Mouse (Mus musculus) gastrocnemius, adult 8-10 months (tissue): Measurements from ENCODE around the gene Pls3. TPM values are rescaled to one million over a fixed set of nuclear protein-coding genes. Genes with fewer than 3 reads are reported as not detected.

Experiments used
- DNase-seq, 2 experiments: peaks; one replicate each; pipeline ENCODE4 v3.0.0; 2022; ENCODE audit warnings: low spot score in 2 of 2
- total RNA-seq, 4 experiments: library from RNA; stranded (reverse); gene quantifications; 2 replicates each; pipeline ENCODE4 v1.2.4; 2022

Pls3 gene
- 10 to 100 TPM in 3 of 4 experiments, 1 to 10 TPM in 1; 8.6 to 14.2 (median 12.3) TPM for total RNA-seq

GRCm38 (mm10) chrX:75874332-75875291, at the start of gene Pls3:
Gene Pls3 (minus strand): TSS chrX:75875182.
- DNase-seq = peak; percentile 63 to 71

DNA sequence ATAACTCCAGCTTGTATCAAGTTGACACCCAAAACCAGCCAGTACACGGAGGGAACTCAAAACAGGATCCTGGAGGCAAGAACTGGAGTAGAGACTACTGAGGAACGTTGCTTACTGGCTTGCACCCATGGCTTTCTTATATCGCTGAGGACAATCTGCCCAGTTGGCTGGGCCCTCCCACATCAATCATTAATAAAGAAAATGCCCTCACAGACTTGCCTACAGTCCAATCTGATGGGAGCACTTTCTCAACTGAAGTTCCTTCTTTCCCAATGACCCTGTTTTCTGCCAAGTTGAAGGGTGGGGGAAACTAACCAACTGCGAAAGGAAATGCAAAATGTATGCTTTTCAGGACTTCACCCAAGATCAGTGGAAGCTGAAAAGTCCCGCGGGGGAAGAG, 20.7 kb upstream of the Pls3 start:
- DNase-seq = no peak

- no peak for DNase-seq
These were observed 584 bp upstream of the Pls3 start for GRCm38 (mm10) chrX:75875566-75875965.

- DNase-seq = peak; percentile 3 to 5
These were observed 1.2 kb downstream of the Pls3 start for GRCm38 (mm10) chrX:75873813-75874212.

GRCm38 (mm10) chrX:75873253-75873652, 1.7 kb downstream of the Pls3 start:
- DNase-seq = no peak

DNA sequence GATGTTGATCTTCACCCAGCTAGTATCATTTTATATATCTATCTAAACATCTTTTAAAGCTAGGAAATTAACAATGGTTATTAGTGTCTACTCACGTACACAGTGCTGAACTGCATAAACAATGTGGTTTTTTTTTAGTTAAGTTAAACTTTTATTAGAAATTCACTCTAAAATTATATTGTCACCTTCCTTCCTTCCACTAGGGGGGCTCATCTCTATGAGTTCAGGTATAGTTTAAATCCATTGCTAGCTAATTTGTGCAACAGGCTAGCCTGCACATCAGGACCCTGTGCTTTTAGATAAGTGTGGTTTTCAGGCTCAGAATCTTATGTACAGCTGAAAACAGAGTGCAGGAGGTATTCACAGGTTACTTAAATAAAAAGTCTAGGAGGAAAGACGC, 3.1 kb downstream of the Pls3 start:
- DNase-seq = no peak

GRCm38 (mm10) chrX:75861715-75862114, 13.3 kb downstream of the Pls3 start:
- DNase-seq = no peak

DNA sequence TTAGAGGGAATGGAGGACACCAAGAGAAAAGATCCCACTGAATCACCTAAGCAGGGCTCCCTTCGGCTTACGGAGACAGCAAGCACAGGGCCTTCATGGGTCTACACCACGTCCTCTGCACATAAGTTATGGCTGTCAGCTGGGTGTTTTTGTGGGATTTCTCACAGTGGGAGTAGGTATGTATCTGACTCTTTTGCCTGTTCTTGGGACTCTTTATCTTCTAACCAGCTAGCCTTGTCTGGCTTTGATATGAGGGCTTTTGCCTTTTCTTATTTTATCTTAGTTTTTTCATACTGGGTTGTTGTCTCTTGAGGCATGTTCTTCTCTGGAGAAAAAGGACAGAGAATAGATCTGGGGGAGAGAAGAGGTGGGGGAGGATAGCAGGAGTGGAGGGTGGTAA, 20.7 kb downstream of the Pls3 start:
- no peak for DNase-seq

GRCm38 (mm10) chrX:75844290-75844689, 30.7 kb downstream of the Pls3 start:
- DNase-seq = no peak

DNA sequence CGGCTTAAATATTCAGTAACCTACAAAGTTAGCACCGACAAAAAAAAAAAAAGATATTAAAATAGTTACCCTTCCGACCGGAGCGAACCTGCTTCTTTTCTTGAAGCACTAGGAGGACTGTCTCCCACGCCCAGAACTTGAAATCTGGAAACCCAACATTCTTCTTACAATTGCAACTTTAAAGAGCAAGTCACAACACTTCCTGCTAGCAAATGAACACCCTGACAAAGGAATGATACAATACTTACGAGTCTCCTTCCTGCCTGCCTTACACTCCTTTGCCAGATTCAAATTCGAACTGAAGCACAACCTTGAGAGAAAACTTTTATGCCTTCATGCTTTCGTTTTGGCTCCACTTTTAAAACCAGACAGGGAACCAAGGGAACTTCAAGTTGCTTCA, 32.1 kb downstream of the Pls3 start:
- DNase-seq = no peak

- DNase-seq = no peak
These were observed 32.9 kb downstream of the Pls3 start for GRCm38 (mm10) chrX:75842120-75842519.

DNA sequence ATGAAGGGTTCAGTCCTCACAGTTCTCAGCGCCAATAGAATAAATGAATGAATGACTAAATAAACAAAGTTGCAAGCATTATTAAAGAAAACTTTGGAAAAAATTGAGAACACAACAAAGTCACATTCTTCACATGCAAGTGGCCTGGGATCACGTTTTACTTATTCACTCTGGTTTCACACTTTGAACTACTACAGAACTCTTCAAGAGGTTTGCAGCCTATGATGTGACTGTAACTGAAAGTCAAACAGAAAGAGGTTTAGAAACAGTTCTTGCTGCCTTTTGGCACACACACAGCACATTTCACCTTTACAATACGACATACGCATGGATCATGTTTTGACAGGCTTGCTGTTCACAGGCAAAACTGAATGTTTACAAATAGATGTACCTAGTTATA, 34.7 kb downstream of the Pls3 start:
- DNase-seq = no peak

- DNase-seq = no peak
These were observed 40.1 kb downstream of the Pls3 start for GRCm38 (mm10) chrX:75834836-75835235.

- DNase-seq = no peak
These were observed 40.7 kb downstream of the Pls3 start for GRCm38 (mm10) chrX:75834286-75834685.

GRCm38 (mm10) chrX:75833006-75833641, 41.9 kb downstream of the Pls3 start:
- DNase-seq = no peak

DNA sequence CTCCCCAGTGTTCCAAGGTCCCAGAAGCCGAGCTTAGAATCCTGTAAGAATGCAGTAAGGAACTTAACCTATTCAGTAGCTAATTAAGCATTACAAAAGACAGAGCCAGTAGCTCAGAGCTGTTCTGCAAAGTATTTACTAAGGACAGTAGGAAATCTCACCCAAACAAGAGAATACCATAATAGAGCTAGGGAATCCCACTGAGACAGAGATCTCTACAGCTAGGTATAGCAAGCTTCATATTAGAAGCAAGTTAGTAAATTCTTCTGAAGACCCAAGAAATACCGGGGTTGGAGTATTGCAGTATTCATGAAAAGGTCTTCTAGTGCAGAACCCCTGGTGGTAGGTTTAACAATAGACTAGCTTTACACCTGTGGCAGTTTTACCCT, 45.1 kb downstream of the Pls3 start:
- DNase-seq = no peak

DNA sequence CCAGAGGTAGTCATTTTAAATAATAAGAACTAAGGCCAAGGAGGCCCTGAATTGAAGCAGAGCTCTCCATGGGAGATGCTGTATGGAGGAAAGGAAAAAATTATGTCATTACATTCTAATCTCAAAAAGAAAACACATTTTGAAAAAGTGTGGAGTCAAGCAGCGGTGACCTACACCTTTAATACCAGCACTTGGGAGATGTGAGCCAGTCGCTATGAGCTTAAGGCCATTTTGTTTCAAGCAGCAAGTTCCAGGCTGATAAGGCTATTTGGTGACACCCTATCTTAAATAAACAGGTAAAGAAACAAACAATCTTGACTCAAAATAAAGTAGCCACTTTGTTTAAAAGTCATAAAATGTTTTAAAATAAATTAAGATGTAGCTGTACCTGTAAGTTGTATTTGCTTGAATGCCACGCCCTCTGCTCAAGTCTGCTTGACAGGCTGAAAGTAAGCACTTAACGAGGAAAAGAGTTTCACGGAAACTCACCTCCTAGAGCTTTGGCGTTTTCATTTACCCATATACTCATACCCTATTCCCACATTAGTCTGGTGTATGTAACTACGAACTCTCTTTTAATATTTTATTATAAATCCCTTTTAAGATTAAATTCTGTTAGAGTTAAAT, 45.6 kb downstream of the Pls3 start:
- no peak for DNase-seq

- DNase-seq = no peak
These were observed 56.2 kb downstream of the Pls3 start for GRCm38 (mm10) chrX:75818647-75819271.

- DNase-seq = no peak
These were observed 60.0 kb downstream of the Pls3 start for GRCm38 (mm10) chrX:75814958-75815357.

GRCm38 (mm10) chrX:75814123-75814522, 60.9 kb downstream of the Pls3 start:
- no peak for DNase-seq

GRCm38 (mm10) chrX:75796583-75796982, 78.4 kb downstream of the Pls3 start:
- no peak for DNase-seq

DNA sequence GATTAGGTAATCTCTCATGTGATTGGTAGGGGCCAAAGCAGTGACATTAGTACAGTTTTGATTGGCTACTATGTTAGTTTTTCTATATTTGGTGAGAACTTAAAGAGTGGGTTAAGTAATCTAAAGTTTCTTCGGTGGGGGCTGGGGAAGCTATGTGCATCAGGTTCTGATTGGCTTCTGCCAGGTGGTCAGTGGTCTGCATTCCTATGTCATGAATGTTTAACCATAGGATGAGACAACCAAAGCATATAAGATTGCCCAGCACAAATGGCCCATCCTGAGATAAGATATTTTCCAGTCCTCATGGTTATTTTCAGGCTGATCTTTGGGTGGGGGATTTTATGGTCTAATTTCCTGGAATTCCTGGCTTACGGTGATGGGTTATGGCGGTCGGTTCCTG, 95.2 kb downstream of the Pls3 start:
- no peak for DNase-seq
